Mouse (Mus musculus): ENCODE results near the gene Mrpl45. TPM values are rescaled to one million over a fixed set of nuclear protein-coding genes. Genes with fewer than 3 reads are reported as not detected.

Gene Mrpl45
- polyA plus RNA-seq, 1 experiment: 25.5 TPM

DNA sequence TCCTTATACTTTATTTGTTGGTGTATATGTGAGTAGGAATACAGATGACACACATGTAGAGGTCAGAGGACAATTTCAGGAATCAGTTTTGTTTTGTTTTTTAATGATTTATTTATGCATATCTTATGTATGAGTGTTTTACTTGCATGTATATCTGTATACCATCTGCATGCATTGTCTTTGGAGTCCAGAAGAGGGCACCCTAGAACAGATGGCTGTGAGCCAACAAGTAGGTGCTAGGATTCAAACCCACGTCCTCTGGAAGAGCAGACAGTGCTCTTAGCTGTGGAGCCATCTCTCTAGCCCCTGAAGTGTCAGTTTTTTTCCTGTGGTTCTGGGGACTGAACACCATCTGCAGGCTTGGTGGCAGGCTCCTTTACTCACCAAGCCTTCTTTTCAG, 9.7 kb downstream of the Mrpl45 start:
- 68% methylated on average over 1 of the region's 1 CpGs for WGBS
- TF ChIP-seq POLR2A (IDR thresholded peaks at IDR 0.05; ENCODE audit: low read depth, low read length) (no peak), CTCF (conservative IDR thresholded peaks at IDR 0.05; ENCODE audit: insufficient read depth, insufficient read length, low read depth, low read length) (peak; percentile 42)
- peaks cover 6% of the 10 kb centered on the region; the same call in 1 of the 2 replicates for H3K36me3 ChIP-seq (ENCODE audit: control insufficient read depth, insufficient read depth, low read length)
- no peaks in the 10 kb centered on the region for H3K4me1 ChIP-seq (ENCODE audit: control insufficient read depth, insufficient read depth, low read length)
- no peak for DNase-seq
- H3K27ac ChIP-seq (ENCODE audit: insufficient read depth, low read depth, low read length): no peak overlapping the region
- no peaks in the 10 kb centered on the region for H3K27me3 ChIP-seq (replicated peaks; ENCODE audit: control insufficient read depth, insufficient read depth, low read length)
- H3K4me3 ChIP-seq (ENCODE audit: insufficient read depth, low read depth, low read length): no peak overlapping the region

DNA sequence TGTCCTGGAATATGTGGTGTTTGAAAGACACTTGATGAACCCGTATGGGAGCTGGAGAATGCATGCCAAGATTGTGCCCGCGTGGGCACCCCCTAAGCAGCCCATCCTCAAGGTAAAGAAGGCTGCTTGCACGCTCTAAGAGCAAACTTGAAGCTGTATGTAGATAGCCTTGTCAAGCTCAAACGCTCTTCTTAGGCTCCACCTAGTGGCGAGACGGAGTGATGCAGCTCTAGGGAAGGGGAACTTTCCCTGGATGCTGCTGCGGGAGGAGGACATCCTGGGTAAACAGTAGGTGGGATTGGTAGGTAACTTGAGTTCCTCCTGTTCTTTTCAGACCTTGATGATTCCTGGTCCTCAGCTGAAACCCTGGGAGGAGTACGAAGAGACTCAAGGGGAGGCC, 12.6 kb downstream of the Mrpl45 start:
- DNase-seq: peak; percentile 62
- Histone ChIP-seq H3K36me3 (ENCODE audit: control insufficient read depth, insufficient read depth, low read length) (peaks cover 2% of the 10 kb centered on the region; the same call in 1 of the 2 replicates), H3K4me1 (ENCODE audit: control insufficient read depth, insufficient read depth, low read length) (no peaks in the 10 kb centered on the region), H3K27me3 (replicated peaks; ENCODE audit: control insufficient read depth, insufficient read depth, low read length) (no peaks in the 10 kb centered on the region), H3K27ac (ENCODE audit: insufficient read depth, low read depth, low read length) (no peak overlapping the region), H3K4me3 (ENCODE audit: insufficient read depth, low read depth, low read length) (no peak overlapping the region)
- TF ChIP-seq CTCF (conservative IDR thresholded peaks at IDR 0.05; ENCODE audit: insufficient read depth, insufficient read length, low read depth, low read length) (peak; percentile 88), POLR2A (IDR thresholded peaks at IDR 0.05; ENCODE audit: low read depth, low read length) (no peak)
- WGBS: 20% methylated on average over 9 of the region's 9 CpGs

DNA sequence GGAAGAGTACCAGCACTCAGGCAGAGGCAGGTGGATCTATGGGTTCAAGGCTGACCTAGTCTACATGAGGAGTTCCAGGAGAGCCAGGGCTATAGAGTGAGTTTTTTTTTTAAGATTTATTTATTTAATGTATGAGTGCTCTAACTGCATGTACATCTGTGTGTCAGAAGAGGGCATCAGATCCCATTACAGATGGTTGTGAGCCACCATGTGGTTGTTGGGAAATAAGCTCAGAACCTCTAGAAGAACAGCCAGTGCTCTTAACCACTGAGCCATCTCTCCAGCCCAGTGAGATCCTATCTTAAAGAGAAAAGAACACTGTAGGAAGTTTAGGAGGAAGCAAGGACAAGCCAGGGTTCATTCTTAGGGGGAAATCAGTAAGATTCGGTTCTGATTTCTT, 14.8 kb downstream of the Mrpl45 start:
- 0 out of 2 replicates have a peak, but pooled peaks cover 2% of the 10 kb centered on the region for H3K36me3 ChIP-seq (ENCODE audit: control insufficient read depth, insufficient read depth, low read length)
- peaks cover 7% of the 10 kb centered on the region; the same call in 1 of the 2 replicates for H3K4me1 ChIP-seq (ENCODE audit: control insufficient read depth, insufficient read depth, low read length)
- TF ChIP-seq CTCF (conservative IDR thresholded peaks at IDR 0.05; ENCODE audit: insufficient read depth, insufficient read length, low read depth, low read length): no peak
- no peak for TF ChIP-seq POLR2A (IDR thresholded peaks at IDR 0.05; ENCODE audit: low read depth, low read length)
- H3K27ac ChIP-seq (ENCODE audit: insufficient read depth, low read depth, low read length): no peak overlapping the region
- H3K4me3 ChIP-seq (ENCODE audit: insufficient read depth, low read depth, low read length): no peak overlapping the region
- H3K27me3 ChIP-seq (replicated peaks; ENCODE audit: control insufficient read depth, insufficient read depth, low read length): no peaks in the 10 kb centered on the region
- 95% methylated on average over 1 of the region's 1 CpGs for WGBS
- no peak for DNase-seq

DNA sequence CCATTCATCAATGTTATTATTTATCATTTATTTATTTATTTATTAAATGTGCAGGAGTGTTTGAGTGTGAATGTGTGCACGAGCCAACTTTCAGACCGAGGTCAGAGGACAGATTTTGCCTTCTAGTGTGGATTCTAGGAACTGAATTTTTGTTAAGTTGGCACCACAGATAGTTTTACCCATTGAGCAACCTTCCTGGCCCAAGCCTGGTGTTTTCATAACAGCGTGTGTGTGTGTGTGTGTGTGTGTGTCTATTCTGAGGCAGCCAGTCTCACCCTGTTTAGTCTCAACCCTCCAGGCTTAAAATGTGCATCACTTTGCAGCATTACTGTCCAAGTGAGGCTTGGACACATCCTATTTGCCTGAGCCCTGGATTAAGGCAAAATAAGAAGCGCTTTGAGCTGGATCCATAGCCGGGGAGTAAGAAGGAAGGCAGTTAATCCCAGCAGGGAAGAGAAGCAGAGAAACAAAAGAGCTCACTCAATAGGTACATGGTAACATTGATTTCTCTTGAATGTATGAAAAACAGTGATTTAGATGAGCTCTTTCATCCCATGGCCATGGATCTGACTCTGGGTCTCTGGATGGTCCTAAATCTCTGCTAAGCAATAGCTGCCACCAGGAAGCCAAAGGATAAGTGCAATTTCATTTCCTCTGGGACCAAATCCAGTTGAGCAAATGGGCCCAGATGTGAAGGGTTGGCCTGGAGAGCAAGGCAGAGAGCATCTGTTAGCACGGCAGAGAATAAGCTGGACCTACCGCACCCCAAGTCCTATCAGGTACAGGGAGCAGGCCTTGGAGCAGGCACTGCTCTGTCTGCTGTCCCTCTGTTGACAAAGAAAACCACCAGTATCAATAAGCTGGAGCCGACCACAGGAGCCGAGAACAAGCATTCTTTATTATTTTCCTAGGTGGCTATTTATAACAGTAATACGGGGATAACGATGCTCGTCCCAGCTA, 16.0 kb downstream of the Mrpl45 start:
- H3K27me3 ChIP-seq (replicated peaks; ENCODE audit: control insufficient read depth, insufficient read depth, low read length): no peaks in the 10 kb centered on the region
- 0 out of 2 replicates have a peak, but pooled peaks cover 2% of the 10 kb centered on the region for H3K36me3 ChIP-seq (ENCODE audit: control insufficient read depth, insufficient read depth, low read length)
- no peak overlapping the region for H3K27ac ChIP-seq (ENCODE audit: insufficient read depth, low read depth, low read length)
- no peak for DNase-seq
- no peak for TF ChIP-seq CTCF (conservative IDR thresholded peaks at IDR 0.05; ENCODE audit: insufficient read depth, insufficient read length, low read depth, low read length)
- TF ChIP-seq POLR2A (IDR thresholded peaks at IDR 0.05; ENCODE audit: low read depth, low read length): no peak
- 83% methylated on average over 12 of the region's 12 CpGs for WGBS
- H3K4me3 ChIP-seq (ENCODE audit: insufficient read depth, low read depth, low read length): no peak overlapping the region
- peaks cover 7% of the 10 kb centered on the region; the same call in 1 of the 2 replicates for H3K4me1 ChIP-seq (ENCODE audit: control insufficient read depth, insufficient read depth, low read length)

DNA sequence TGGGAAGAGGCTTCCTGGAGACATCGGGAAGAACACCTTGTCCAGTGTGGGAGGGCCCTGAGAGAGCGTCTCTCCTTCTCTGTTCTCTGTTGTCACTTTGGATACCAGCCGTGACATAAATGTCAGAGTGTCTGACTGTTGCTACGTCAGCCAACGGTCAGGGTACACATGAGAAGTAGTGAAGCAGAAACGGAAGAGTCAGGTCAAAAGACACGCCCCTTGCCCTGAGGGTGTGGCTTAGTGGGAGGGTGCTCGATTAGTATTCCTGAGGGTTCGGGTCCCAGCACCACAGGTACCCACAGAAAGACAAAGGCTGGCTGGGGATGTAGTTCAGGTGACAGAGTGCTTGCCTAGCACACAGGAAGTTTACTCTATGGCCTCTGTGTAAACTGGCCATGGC, 17.5 kb downstream of the Mrpl45 start:
- TF ChIP-seq POLR2A (IDR thresholded peaks at IDR 0.05; ENCODE audit: low read depth, low read length) (no peak), CTCF (conservative IDR thresholded peaks at IDR 0.05; ENCODE audit: insufficient read depth, insufficient read length, low read depth, low read length) (no peak)
- 38% methylated on average over 9 of the region's 9 CpGs for WGBS
- DNase-seq: peak; percentile 78
- Histone ChIP-seq H3K36me3 (ENCODE audit: control insufficient read depth, insufficient read depth, low read length) (0 out of 2 replicates have a peak, but pooled peaks cover 2% of the 10 kb centered on the region), H3K4me3 (ENCODE audit: insufficient read depth, low read depth, low read length) (no peak overlapping the region), H3K4me1 (ENCODE audit: control insufficient read depth, insufficient read depth, low read length) (peaks cover 7% of the 10 kb centered on the region; the same call in 1 of the 2 replicates), H3K27me3 (replicated peaks; ENCODE audit: control insufficient read depth, insufficient read depth, low read length) (no peaks in the 10 kb centered on the region), H3K27ac (ENCODE audit: insufficient read depth, low read depth, low read length) (no peak overlapping the region)

DNA sequence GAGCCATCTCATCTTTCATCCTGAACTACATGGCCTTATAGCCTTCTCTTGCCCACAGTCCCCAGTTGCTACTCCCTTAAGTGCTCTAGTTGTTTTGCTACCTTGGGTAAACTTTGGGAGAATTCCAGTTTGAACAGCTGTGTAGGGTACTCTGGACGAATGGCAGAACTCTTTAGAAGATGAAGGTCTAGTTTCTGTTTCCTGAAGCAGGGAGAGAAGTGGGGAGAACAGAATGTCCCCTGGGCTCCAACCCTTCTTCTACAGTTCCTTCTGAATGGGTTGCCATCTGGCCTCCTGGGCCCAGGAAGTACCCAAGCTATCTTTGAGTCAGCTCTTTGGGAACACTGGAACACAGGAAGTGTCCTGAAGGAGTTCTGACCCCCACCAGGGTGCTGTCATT, 18.4 kb downstream of the Mrpl45 start:
- H3K36me3 ChIP-seq (ENCODE audit: control insufficient read depth, insufficient read depth, low read length): 0 out of 2 replicates have a peak, but pooled peaks cover 2% of the 10 kb centered on the region
- TF ChIP-seq POLR2A (IDR thresholded peaks at IDR 0.05; ENCODE audit: low read depth, low read length) (no peak), CTCF (conservative IDR thresholded peaks at IDR 0.05; ENCODE audit: insufficient read depth, insufficient read length, low read depth, low read length) (no peak)
- WGBS: 38% methylated on average over 1 of the region's 1 CpGs

DNA sequence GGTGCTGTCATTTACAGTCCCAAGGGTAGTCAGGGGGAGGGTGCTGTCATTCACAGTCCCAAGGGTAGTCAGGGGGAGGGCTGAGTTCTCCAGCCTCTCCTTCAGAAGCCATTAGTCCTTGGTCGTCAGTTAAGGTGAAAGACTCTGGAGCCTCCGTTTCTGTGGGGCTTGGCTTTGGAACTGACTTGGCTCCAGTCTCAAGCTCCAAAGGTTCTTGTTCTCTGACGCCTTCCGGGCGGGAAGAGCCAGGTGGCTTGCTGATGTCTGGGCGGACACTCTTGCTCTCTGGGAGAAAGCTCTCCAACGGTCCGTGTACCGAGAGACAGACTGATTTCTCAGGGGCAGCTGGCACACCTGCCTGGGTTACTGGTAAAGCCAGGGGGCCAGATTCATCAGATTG, 18.9 kb downstream of the Mrpl45 start:
- H3K4me3 ChIP-seq (ENCODE audit: insufficient read depth, low read depth, low read length): no peak overlapping the region
- H3K36me3 ChIP-seq (ENCODE audit: control insufficient read depth, insufficient read depth, low read length): no peaks in the 10 kb centered on the region
- WGBS: 57% methylated on average over 9 of the region's 9 CpGs
- H3K27ac ChIP-seq (ENCODE audit: insufficient read depth, low read depth, low read length): peak overlapping the region; percentile 0; the same call in 1 of the 2 replicates
- no peaks in the 10 kb centered on the region for H3K27me3 ChIP-seq (replicated peaks; ENCODE audit: control insufficient read depth, insufficient read depth, low read length)
- TF ChIP-seq CTCF (conservative IDR thresholded peaks at IDR 0.05; ENCODE audit: insufficient read depth, insufficient read length, low read depth, low read length) (no peak), POLR2A (IDR thresholded peaks at IDR 0.05; ENCODE audit: low read depth, low read length) (no peak)
- H3K4me1 ChIP-seq (ENCODE audit: control insufficient read depth, insufficient read depth, low read length): peaks cover 9% of the 10 kb centered on the region; the same call in 1 of the 2 replicates
- DNase-seq: peak; percentile 59

More for the DNA sequence above, 18.4 kb downstream of the Mrpl45 start:
- peaks cover 9% of the 10 kb centered on the region; the same call in 1 of the 2 replicates for H3K4me1 ChIP-seq (ENCODE audit: control insufficient read depth, insufficient read depth, low read length)
- H3K27ac ChIP-seq (ENCODE audit: insufficient read depth, low read depth, low read length): no peak overlapping the region; the same call in 1 of the 2 replicates
- DNase-seq: no peak
- no peak overlapping the region for H3K4me3 ChIP-seq (ENCODE audit: insufficient read depth, low read depth, low read length)
- H3K27me3 ChIP-seq (replicated peaks; ENCODE audit: control insufficient read depth, insufficient read depth, low read length): no peaks in the 10 kb centered on the region

Data from kidney, adult 2 months (tissue).